Mouse (Mus musculus) retina, adult 2 months (tissue): ENCODE measurements around the gene Zbtb40.

Source experiments
- DNase-seq: peaks from one replicate; pipeline ENCODE4 v3.0.0-alpha.2; 2012; ENCODE audit warnings: low read depth, low spot score

Zbtb40 gene

DNA sequence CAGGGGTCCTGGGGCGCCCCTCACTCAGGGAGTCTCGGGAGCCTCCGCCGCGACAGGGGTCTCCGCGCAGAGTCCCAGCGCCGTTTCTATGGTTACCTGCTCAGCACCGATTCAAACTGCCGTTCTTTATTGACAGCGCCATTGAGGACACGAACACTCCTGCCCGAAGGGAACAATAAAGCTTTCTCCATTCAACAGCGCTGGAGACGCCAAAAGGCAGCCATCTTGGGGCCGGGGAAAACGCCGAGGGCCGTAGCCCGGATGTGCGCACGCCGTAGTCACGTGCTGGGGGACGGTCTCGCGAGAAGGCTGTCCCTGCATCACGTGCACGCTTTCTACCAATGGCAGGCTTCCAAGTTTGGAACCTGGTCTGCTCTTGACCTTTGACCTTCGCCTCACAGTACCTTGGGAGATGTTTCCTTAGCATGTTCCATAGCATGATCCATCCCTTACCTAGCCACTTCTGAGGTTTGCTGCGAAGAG, at the start of gene Zbtb40:
Gene Zbtb40 (minus strand): TSS at position 252 of the 483 bp plus-strand sequence.
- DNase-seq: peak; percentile 96

DNA sequence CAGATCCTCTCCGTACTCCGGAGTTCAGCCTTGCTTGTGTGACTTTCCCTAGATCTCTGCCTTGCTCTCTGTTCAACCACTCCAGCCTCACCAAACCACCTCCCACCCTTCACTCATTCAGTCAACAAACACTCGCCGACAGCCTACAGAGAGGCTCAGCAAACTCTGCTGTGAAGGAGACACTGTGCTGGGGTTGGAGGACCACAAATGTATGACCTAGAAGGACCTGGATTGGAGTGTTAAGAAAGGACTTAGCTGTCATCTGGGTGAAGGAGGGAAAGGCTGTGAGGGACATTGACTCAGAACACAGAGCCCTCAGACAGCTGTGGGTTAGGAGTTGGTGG, 49.4 kb upstream of the Zbtb40 start:
- no peak for DNase-seq

DNA sequence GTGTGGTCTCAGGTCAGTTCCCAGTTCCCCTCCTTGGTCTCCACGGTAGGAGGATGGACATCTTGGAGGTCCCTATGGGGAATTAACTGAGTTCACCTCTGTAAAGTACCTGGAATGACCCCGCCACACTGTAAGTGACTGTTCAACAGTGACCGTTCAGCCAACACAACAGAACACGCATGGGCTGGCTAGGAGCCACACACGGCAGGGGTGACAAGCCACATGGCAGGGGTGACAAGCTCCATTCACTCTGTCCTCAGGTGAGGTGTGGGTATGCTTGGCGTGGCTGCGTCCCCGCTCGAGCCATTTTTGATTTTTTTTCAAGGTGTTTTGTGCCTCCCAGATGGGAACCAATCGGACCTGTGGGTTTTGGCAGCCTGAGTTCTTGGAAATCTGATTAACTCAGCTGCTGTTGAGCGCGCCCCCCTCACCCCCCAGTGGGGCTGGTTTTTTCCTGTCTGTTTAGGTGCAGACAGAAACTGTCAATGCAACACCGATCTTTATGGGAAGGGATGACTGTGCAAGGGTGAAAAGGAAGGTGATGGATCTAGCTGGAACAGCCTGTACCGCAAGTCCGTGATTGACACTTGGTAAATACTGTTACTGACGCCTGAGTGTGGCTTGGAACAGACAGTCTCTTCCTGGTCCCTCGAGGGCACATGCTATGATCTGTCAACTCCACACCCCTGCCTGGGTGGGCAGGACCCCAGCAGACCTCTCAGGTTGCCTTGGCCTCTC, 48.8 kb upstream of the Zbtb40 start:
- DNase-seq: no peak

DNA sequence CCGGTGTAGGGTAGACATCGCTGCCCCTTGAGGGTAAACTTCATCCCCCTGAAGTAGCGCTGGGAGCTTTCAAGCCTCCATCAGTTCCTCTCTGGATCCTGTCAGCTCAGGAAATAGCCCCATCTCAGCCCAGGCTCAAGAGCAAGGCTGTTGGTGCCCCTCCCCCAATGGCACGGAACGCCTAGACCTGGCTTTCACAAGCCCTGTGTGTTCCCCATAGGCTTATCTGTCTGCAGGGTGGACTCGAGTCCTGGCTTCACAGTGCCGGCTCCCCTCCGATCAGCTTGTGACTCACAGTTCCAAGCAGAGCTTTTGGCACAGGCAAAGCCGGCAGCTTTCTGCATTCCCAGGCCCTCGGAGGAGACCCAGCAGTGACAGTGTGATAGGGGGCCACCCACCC, 47.8 kb upstream of the Zbtb40 start:
- DNase-seq: no peak

DNA sequence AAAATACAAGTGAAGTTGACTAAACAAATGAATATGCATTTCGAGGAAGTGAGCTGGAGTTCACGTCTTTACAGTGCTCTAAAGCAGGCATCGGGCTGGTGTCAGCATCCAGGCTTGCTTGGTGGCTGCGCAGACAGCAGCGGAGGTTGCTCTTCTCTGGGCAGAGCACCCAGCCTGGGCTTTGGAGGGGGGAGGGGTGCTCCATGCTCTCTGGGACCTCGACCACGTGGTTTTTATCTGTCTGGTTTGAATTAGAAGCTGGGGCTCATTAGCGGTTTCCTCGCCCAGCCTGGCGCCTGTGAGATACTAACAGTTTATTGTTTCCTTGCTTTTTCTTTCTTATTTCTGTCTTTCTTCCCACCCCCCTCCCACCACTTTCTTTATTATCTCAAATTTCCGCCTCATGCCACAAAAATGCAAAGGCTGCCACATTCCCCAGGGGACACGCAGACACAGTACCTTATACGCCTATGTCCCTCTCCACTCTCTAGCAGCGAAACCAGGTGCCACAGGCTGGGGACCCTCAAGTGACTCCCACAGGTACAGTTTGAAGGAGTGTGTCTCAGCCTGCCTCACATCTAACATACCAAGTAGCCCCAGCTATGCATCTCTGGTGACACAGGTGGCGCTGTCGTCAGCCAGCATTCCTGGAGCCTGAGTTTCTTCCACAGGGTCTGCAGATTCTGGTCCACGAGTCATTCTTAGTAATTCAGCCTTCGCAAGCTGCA, 36.6 kb upstream of the Zbtb40 start:
- no peak for DNase-seq

DNA sequence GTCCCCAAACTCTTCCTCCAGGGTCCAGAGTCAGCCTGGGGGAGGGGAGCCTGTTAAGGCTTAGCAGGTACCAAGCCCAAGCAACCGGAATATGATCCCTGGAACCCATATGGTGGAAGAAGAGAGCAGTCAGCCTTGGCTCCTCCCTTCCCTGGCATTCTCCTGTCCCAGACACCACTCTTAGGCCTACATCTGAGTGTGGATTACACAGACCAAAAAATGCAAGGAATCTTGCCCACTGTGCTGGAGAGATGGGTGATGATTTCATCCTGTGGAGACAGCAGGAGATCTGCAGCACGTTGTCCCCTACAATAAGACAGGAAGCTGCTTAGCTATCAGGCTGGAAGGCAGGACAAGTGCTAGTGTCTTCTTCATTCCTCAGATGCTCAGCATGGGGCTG, 34.3 kb upstream of the Zbtb40 start:
- DNase-seq: no peak

DNA sequence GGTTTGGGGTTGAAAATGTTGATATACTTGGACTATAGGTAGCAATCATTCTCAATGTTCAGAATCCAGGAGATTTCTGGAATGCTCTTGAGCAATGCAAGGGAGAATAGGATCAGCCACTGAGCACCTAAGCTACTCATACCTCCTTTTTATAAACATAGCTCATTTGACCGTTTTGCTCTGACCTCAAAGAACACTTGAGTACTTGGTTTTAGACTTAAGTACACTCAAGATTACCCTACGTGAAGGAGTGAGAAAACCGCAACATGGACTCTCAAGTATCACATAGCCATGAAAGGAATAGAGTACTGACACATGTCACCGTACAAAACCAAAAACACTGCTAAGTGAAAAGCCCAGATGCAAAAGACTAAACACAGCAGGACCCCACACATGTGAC, 32.8 kb upstream of the Zbtb40 start:
- DNase-seq: no peak

DNA sequence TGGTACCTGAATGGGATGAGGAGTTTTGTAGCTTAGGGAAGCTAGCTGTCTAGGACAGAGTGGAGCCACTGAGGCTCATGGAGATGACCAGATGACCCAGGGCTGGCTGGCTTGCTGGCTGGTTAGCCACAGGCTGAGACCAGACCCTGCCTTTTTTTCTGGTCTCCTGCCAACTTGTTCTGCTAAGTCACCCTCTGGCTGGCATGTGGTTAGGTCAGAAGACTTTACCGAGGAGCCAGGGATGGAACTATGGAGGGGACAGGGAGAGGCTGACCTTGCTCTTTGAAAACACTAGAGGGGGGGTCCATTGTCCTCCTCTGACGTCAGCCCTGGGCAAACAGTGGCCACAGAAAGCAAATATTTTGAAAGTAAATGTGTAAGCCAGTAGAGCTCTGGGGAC, 28.6 kb upstream of the Zbtb40 start:
- DNase-seq: no peak

DNA sequence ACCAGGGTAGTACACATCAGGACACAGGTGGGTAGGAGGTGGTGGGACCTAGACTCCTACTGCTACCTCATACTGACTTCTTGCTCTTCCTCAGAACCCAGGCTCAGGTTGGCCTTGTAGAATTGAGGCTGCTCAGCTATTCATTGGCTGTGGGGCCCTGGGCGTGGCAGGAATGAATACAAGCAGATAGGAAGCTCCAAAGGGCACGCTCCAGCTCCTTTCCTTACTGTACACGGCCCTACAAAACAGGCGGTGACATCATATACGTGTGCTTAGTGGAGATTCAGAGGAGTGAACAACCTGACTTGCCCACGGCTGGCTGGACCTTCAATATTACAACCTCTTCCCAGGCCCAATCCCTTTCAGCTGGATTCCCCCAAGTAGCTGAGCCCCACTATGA, 22.6 kb upstream of the Zbtb40 start:
- no peak for DNase-seq

DNA sequence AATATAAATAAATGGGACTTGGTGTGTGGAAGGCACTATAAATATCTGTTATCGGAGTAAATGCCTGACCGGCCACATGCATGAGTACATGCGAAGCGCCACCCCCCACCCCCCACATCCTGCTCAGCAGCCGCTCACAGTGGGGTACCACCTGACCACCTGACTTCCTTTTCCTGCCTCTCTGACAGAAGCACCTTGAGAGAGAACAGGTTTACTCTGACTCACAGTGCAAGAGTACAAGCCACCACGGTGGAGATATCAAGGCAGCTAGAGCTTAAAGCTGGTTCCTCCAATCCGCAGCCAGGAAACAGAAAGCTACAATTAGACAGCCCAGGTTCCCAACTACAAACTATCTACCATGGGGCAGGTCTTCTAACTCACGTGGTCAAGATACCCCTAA, 19.9 kb upstream of the Zbtb40 start:
- DNase-seq: no peak

DNA sequence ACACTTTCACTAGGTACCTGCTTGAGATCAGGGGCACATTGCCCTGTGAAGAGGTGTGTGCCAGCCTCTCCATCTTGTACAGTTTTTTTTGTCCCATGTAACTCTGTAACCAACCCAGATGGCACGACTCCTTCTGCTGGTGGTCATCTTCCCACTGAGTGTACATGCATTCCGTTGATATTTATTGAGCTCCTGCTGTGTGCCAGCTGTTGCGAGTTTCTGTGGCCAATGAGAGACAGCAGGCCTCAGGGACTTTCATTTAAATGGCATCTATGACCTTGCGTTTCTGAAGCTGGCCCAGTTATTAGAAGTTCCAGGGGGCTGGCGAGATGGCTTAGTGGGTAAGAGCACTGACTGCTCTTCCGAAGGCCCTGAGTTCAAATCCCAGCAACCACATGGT, 17.2 kb upstream of the Zbtb40 start:
- no peak for DNase-seq

DNA sequence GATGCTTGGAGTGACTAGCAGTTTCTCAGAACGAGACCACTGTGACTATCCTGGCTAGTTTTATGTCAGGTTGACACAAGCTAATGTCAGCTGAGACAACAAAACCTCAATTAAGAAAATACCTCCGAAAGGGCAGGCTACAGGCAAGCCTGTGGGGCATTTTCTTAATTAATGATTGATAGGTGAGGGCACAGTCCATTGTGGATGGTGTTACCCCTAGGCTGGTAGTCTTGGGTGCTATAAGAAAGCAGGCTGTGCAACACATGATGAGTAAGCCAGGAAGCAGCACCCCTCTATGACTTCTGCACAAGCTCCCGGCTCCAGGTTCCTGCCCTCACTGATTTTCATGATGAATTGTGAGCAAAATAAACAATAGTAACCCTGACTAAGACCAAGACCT, 6.3 kb upstream of the Zbtb40 start:
- no peak for DNase-seq

DNA sequence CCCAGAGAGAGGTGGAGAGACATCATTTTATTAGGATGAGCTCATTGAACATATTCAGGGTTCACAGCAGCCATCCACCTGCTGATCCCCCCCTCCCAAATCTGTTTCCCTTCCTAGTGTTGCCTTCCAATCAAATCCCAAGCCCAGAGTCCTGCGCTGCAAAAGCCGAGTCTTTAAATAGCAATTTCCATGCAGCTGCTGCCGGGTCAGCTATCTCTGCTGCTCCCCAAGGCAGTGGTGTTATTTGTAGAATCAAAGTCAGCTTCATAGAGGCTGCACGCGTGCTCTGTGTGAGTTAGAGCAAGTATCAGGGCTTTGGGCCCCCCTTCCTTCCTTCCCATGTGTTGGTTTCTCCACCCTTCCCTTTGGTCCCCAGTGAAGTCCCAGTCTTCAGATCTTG, 5.2 kb upstream of the Zbtb40 start:
- no peak for DNase-seq

DNA sequence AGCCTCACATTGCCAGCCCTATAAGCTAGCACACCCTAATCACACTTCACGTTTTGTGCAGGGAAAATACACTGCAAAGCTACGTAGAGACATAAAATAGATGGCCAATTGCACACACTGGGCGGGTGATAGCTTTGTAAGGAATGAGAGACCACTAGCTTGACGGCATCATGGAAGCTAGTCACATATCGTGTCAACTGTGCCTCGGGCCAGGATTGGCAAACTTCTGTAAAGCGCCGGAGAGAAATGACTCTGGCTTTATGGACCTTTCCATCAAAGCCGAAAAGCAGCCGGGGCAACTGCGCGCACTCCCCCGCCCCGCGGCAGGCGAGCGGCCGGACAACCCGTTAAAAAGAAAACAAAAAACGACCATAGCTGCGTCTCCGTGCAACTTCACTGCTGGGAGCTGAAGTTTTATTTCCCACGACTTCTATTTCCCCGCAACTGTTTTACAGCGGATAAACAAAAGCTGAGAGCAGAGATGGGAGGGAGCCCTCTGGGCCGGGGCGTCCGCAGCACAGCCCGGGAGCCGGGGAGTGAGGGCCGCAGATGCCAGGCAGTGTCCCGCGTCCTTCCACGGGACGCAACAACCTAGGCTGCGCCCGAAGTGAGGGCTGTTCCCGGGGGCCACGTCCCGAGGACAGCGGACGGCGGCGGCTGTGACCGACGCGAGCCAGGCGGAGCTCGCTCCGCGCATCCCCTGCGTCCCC, 606 bp downstream of the Zbtb40 start:
- peak; percentile 18 for DNase-seq

DNA sequence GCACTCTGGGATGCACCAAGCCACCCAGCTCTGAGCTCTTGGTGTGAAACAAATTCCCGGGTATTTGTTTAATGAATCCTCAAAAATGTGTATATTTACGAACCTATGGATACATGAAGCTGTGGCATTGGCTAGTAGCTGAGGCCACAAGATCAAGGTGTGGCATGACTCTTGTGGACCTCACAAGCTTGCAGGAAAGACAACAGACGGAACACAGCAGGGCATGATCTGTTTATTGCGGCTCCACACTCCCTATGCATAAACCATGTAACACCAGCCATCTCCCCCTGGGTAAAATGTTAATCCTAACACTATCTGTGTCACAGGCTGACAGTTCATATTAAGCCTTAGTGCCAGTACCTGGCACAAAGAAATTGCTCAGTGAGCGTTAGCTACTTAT, 2.5 kb downstream of the Zbtb40 start:
- DNase-seq: no peak

DNA sequence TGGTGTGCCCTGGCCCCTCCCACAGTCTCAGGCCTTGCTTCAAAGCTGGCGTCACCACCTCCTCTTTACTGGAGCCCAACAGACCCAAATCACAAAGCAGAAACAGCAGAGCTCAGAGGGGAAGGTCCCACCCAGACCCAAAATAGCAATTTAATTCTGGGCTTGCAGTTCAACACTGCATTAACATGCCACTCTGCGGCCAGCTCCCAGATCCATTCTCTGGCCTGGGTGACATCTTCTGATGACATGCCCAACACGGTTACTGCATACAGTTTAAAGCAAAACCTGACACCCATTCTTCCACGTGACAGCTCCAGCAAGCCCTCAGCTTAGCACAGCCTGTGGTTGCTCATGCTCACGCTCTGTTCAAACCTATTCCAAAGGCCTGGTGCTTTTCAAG, 4.1 kb downstream of the Zbtb40 start:
- no peak for DNase-seq

DNA sequence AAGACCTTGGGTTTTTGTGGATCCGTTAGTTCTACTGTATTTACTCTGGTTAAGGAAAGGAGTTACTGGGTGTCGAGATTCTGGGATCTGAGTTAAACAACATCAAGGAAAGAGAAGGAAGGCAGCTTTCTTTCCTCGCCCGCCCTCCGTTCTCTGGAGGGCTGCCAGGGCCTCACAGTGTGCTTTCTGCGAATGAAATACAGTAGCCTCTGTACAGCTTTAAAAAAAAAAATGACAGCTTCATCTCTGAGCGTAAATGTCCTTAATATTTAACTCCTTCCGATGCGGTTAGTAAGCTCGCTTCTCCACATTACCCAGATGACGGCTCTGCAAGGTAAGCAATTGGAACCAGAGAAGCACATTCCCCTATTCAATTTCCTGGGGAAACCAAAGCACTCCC, 4.8 kb downstream of the Zbtb40 start:
- no peak for DNase-seq

DNA sequence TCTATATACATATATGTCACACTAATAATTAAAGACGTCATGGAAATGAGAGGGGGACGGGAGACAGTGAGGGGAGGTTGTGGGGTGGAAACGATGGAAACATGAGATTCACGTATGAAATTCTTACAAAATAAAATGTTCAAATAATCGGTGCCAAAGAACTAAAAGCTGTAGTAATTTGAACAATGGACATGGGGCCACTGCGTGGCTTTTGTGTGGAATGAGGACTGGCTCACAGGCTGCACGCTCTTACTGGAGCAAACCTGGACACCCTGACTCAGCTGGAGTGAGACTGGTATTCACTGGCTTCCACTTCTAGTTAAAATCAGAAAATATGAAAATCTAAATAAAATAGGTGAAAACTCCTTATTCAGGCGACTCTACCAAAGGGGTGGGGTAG, 6.6 kb downstream of the Zbtb40 start:
- no peak for DNase-seq

DNA sequence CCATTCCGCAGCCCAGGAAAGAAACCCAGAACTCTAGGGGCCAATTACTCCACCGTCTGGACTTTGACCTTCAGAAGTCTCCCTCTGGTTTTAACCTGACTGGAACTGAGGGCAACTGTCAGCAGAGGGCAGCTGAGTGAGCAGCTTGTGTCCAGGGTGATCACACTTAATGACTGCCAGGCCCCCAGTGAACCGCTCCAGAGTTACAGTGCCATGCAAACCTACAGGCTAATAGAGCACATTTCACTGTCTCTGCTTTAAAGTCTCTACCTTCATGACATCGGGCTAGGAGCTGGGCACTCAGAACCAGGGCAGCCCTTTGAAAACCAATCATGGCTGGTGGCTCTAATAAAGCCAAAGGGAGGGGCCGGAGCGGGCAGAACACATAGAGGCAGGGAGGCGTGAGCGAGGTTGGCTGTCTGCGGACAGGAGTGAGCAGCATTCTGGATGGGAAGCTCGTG, 7.4 kb downstream of the Zbtb40 start:
- no peak for DNase-seq

DNA sequence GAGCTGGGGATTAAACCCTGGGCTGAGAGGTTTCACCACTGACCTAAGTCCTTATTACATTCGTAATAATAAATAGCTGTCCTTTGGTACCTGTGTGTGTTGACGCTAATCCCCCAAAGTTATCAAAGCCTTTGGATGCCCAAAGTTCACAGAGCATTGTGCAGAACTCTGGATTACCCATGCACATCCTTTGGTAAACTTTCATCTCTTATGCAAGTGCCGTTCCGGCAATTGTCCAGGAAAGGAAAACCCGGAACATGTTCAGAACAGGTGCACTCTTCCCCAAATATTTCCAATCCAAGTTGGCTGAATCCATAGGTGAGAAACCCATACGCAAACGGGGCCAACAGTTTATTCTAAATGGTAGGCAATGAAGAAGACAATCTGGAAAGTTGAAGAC, 9.2 kb downstream of the Zbtb40 start:
- DNase-seq: no peak

DNA sequence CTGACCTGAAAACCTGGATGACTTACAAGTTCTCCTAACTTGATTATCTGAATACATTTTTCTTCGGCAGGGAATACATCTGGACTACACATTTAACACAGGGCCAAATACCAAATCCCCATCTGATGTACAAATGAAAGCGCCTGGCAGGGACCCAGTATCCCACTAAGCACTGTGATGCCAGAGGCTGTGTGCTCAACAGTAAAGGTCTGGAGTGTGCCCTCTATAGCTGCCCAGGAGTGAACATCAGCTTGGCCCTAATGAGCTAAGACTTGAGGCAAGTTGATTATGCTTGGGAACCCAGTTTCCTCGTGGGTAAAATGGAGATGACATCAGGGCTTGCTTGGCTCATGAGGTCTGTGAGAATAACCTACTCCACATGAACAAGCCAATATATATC, 10.1 kb downstream of the Zbtb40 start:
- no peak for DNase-seq

DNA sequence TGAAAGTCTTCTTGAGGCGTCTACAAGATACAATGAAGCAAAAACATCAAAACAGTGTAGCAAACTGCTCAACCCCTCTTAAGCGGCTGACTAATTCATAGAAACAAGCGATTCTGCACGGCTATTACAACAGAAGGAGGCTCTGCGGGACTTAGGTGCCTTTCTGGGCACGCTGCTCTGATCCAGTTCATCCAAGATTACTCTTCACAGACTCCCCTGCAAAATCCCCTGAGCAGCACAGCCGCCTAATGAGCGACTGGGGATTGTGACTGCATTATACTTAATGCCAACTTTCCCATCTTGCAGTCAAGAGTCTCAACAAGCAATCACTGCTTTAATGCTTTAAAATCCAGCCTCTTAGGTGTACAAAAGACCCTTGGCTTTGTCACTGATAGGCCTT, 10.5 kb downstream of the Zbtb40 start:
- DNase-seq: no peak
